Mouse (Mus musculus): ENCODE measurements around the gene Hcst.

Gene Hcst

GRCm38 (mm10) chr7:30380061-30380460 lies 39.6 kb downstream of the Hcst start:
- no peak for DNase-seq (ENCODE audit: low spot score in 2 of 2)

- peak; percentile 97 for DNase-seq (ENCODE audit: low spot score in 2 of 2)
Measured at GRCm38 (mm10) chr7:30373501-30373962, 46.1 kb downstream of the Hcst start.

All from right cerebral cortex, adult 2 months (tissue).